Mouse (Mus musculus): ENCODE measurements around the gene Rtn2. TPM values are rescaled to one million over a fixed set of nuclear protein-coding genes. Genes with fewer than 3 reads are reported as not detected.

Gene Rtn2
- polyA plus RNA-seq, 1 experiment from 2014 or later = 17.9 TPM

- H3K27me3 ChIP-seq = peaks cover 60% of the 10 kb centered on the region
- 75% methylated on average over 12 of the region's 12 CpGs for WGBS
- H3K4me2 ChIP-seq (replicated peaks) = no peak overlapping the region
Measured at GRCm38 (mm10) chr7:19303046-19303305, 20.6 kb downstream of the Rtn2 start.

GRCm38 (mm10) chr7:19303770-19304169, 21.3 kb downstream of the Rtn2 start:
- peak overlapping the region; percentile 31 for H3K4me3 ChIP-seq
- peaks cover 60% of the 10 kb centered on the region for H3K27me3 ChIP-seq
- H3K36me3 ChIP-seq = no peaks in the 10 kb centered on the region
- no peak for ATAC-seq (ENCODE audit: insufficient number of reproducible peaks, insufficient read depth, low FRiP score, low TSS enrichment)
- H3K4me2 ChIP-seq (replicated peaks) = peak overlapping the region; percentile 45
- WGBS = 1% methylated on average over 16 of the region's 16 CpGs
- peaks cover 21% of the 10 kb centered on the region for H3K4me1 ChIP-seq
- H3K27ac ChIP-seq = no peak overlapping the region
- 0 out of 2 replicates have a peak overlapping the region, but pooled peaks have one; percentile 1 for H3K9ac ChIP-seq
- H3K9me3 ChIP-seq = no peaks in the 10 kb centered on the region

More at GRCm38 (mm10) chr7:19303046-19303305, 20.6 kb downstream of the Rtn2 start:
- H3K4me3 ChIP-seq = no peak overlapping the region
- no peaks in the 10 kb centered on the region for H3K9me3 ChIP-seq
- no peak for ATAC-seq (ENCODE audit: insufficient number of reproducible peaks, insufficient read depth, low FRiP score, low TSS enrichment)
- H3K9ac ChIP-seq = no peak overlapping the region
- no peaks in the 10 kb centered on the region for H3K36me3 ChIP-seq
- H3K4me1 ChIP-seq = peaks cover 20% of the 10 kb centered on the region
- H3K27ac ChIP-seq = no peak overlapping the region

GRCm38 (mm10) chr7:19304501-19305412, 22.3 kb downstream of the Rtn2 start:
- H3K4me1 ChIP-seq = peaks cover 27% of the 10 kb centered on the region
- no peak for ATAC-seq (ENCODE audit: insufficient number of reproducible peaks, insufficient read depth, low FRiP score, low TSS enrichment)
- H3K27me3 ChIP-seq = peaks cover 66% of the 10 kb centered on the region
- no peaks in the 10 kb centered on the region for H3K36me3 ChIP-seq
- H3K9me3 ChIP-seq = no peaks in the 10 kb centered on the region
- H3K9ac ChIP-seq = no peak overlapping the region
- H3K4me3 ChIP-seq = peak overlapping the region; percentile 31
- WGBS = 2% methylated on average over 48 of the region's 48 CpGs
- peak overlapping the region; percentile 45 for H3K4me2 ChIP-seq (replicated peaks)
- no peak overlapping the region for H3K27ac ChIP-seq

GRCm38 (mm10) chr7:19305413-19305735, 22.9 kb downstream of the Rtn2 start:
- ATAC-seq (ENCODE audit: insufficient number of reproducible peaks, insufficient read depth, low FRiP score, low TSS enrichment) = no peak
- Histone ChIP-seq H3K4me3 (peak overlapping the region; percentile 31), H3K36me3 (no peaks in the 10 kb centered on the region), H3K27me3 (peaks cover 66% of the 10 kb centered on the region), H3K4me2 (replicated peaks) (peak overlapping the region; percentile 45; the same call in 1 of the 2 replicates), H3K27ac (no peak overlapping the region), H3K9ac (no peak overlapping the region), H3K4me1 (peaks cover 26% of the 10 kb centered on the region), H3K9me3 (no peaks in the 10 kb centered on the region)
- WGBS = 9% methylated on average over 6 of the region's 6 CpGs

GRCm38 (mm10) chr7:19305796-19306765, 23.7 kb downstream of the Rtn2 start:
- Histone ChIP-seq H3K4me1 (peaks cover 27% of the 10 kb centered on the region), H3K36me3 (no peaks in the 10 kb centered on the region), H3K4me3 (no peak overlapping the region), H3K27ac (no peak overlapping the region), H3K27me3 (peaks cover 66% of the 10 kb centered on the region), H3K9me3 (no peaks in the 10 kb centered on the region), H3K9ac (no peak overlapping the region), H3K4me2 (replicated peaks) (no peak overlapping the region)
- no peak for ATAC-seq (ENCODE audit: insufficient number of reproducible peaks, insufficient read depth, low FRiP score, low TSS enrichment)
- WGBS = 47% methylated on average over 16 of the region's 16 CpGs

- Histone ChIP-seq H3K9ac (0 out of 2 replicates have a peak overlapping the region, but pooled peaks have one; percentile 37), H3K27ac (no peak overlapping the region), H3K4me3 (peak overlapping the region; percentile 67; the same call in 1 of the 2 replicates), H3K27me3 (peaks cover 63% of the 10 kb centered on the region), H3K4me1 (peaks cover 23% of the 10 kb centered on the region), H3K9me3 (no peaks in the 10 kb centered on the region), H3K36me3 (no peaks in the 10 kb centered on the region), H3K4me2 (replicated peaks) (peak overlapping the region; percentile 98)
- 64% methylated on average over 25 of the region's 25 CpGs for WGBS
- ATAC-seq (ENCODE audit: insufficient number of reproducible peaks, insufficient read depth, low FRiP score, low TSS enrichment) = no peak
Measured at GRCm38 (mm10) chr7:19306819-19307738, 24.7 kb downstream of the Rtn2 start.

- H3K36me3 ChIP-seq = no peaks in the 10 kb centered on the region
- H3K4me3 ChIP-seq = peak overlapping the region; percentile 67
- ATAC-seq (ENCODE audit: insufficient number of reproducible peaks, insufficient read depth, low FRiP score, low TSS enrichment) = peak; percentile 61
- H3K9me3 ChIP-seq = no peaks in the 10 kb centered on the region
- 3% methylated on average over 18 of the region's 18 CpGs for WGBS
- peak overlapping the region; percentile 98 for H3K4me2 ChIP-seq (replicated peaks)
- H3K4me1 ChIP-seq = peaks cover 23% of the 10 kb centered on the region
- peak overlapping the region; percentile 37 for H3K9ac ChIP-seq
- H3K27me3 ChIP-seq = peaks cover 56% of the 10 kb centered on the region
- no peak overlapping the region for H3K27ac ChIP-seq
Measured at GRCm38 (mm10) chr7:19307739-19308453, 25.5 kb downstream of the Rtn2 start.

- Histone ChIP-seq H3K9ac (peak overlapping the region; percentile 49), H3K27me3 (peaks cover 54% of the 10 kb centered on the region), H3K4me3 (peak overlapping the region; percentile 67), H3K4me2 (replicated peaks) (peak overlapping the region; percentile 98), H3K36me3 (no peaks in the 10 kb centered on the region), H3K4me1 (peaks cover 20% of the 10 kb centered on the region), H3K9me3 (no peaks in the 10 kb centered on the region), H3K27ac (no peak overlapping the region)
- WGBS = under 1% methylated on average over 58 of the region's 58 CpGs
- ATAC-seq (ENCODE audit: insufficient number of reproducible peaks, insufficient read depth, low FRiP score, low TSS enrichment) = peak; percentile 84
Measured at GRCm38 (mm10) chr7:19308454-19309277, 26.2 kb downstream of the Rtn2 start.

GRCm38 (mm10) chr7:19309278-19309883, 27.0 kb downstream of the Rtn2 start:
- no peak overlapping the region for H3K27ac ChIP-seq
- no peak for ATAC-seq (ENCODE audit: insufficient number of reproducible peaks, insufficient read depth, low FRiP score, low TSS enrichment)
- peak overlapping the region; percentile 49 for H3K9ac ChIP-seq
- H3K4me1 ChIP-seq = peaks cover 14% of the 10 kb centered on the region
- H3K9me3 ChIP-seq = no peaks in the 10 kb centered on the region
- H3K36me3 ChIP-seq = no peaks in the 10 kb centered on the region
- H3K4me3 ChIP-seq = peak overlapping the region; percentile 67
- WGBS = 1% methylated on average over 48 of the region's 48 CpGs
- H3K4me2 ChIP-seq (replicated peaks) = peak overlapping the region; percentile 98
- H3K27me3 ChIP-seq = peaks cover 50% of the 10 kb centered on the region

All from embryonic facial prominence, embryonic 12.5 days (tissue).